Mouse (Mus musculus) limb, embryonic 12.5 days (tissue): ENCODE results near the gene Gm20388. TPM values are rescaled to one million over a fixed set of nuclear protein-coding genes. Genes with fewer than 3 reads are reported as not detected.

Experiments used
- ATAC-seq: fragments of 200-750 bp; cut with Nextera tagmentation; 2 replicates; pipeline ENCODE4 v1.8.0; 2017; ENCODE audit warnings: low read depth, moderate TSS enrichment; ENCODE audit not compliant: insufficient number of reproducible peaks, insufficient read depth, low FRiP score, low TSS enrichment
- H3K27ac ChIP-seq: fragments of 300-500 bp; sonication (generic); 2 replicates; pipeline ENCODE4 v1.5.1; 2016; ENCODE audit warnings: mild to moderate bottlenecking, moderate library complexity
- H3K27me3 ChIP-seq: fragments of 300-500 bp; sonication (generic); 2 replicates; pipeline ENCODE4 v1.6.1; 2016; ENCODE audit warnings: mild to moderate bottlenecking, moderate library complexity
- H3K36me3 ChIP-seq: fragments of 300-500 bp; sonication (generic); 2 replicates; pipeline ENCODE4 v1.6.1; 2016; ENCODE audit warnings: mild to moderate bottlenecking, moderate library complexity
- H3K4me1 ChIP-seq: fragments of 300-500 bp; sonication (generic); replicated peaks from 2 replicates; pipeline ENCODE4 v1.6.1; 2016
- H3K4me2 ChIP-seq: fragments of 300-500 bp; sonication (generic); 2 replicates; pipeline ENCODE4 v1.6.1; 2016; ENCODE audit warnings: mild to moderate bottlenecking, moderate library complexity
- H3K4me3 ChIP-seq: fragments of 300-500 bp; sonication (generic); replicated peaks from 2 replicates; pipeline ENCODE4 v1.5.1; 2016; ENCODE audit warnings: mild to moderate bottlenecking
- H3K9ac ChIP-seq: fragments of 300-500 bp; sonication (generic); replicated peaks from 2 replicates; pipeline ENCODE4 v1.6.1; 2016; ENCODE audit warnings: mild to moderate bottlenecking, moderate library complexity
- H3K9me3 ChIP-seq: fragments of 300-500 bp; sonication (generic); 2 replicates; pipeline ENCODE4 v1.6.1; 2016; ENCODE audit warnings: mild to moderate bottlenecking, moderate library complexity
- WGBS: fragments of 180-500 bp; shearing (Covaris S2); methylation state at CpG from one replicate; pipeline ENCODE4 v1.1.7; 2016; 5-methylcytosine and 5-hydroxymethylcytosine counted together
- polyA plus RNA-seq: library from polyadenylated mRNA; unstranded; fragments of >200 nt; fragmentation: Nextera tagmentation; extraction: Ambion mirVana; gene quantifications from 2 replicates; pipeline ENCODE4 v1.2.1, GENCODE M21; 2016

Gene Gm20388
- polyA plus RNA-seq, 1 experiment from 2014 or later, result not detected

- H3K4me2 ChIP-seq, result peak within 1 kb of the TSS; percentile 90
- under 1% methylated on average over 53 of the region's 57 CpGs for WGBS
- peak within 1 kb of the TSS; percentile 37; the same call in 1 of the 2 replicates for H3K27ac ChIP-seq
- peak within 1 kb of the TSS; percentile 59 for H3K4me3 ChIP-seq
- peak within 1 kb of the TSS; percentile 73 for H3K9ac ChIP-seq
- no peaks in the 10 kb centered on the region for H3K27me3 ChIP-seq
- peaks cover 27% of the 10 kb centered on the region for H3K4me1 ChIP-seq
- peaks cover 15% of the 10 kb centered on the region; the same call in 1 of the 2 replicates for H3K36me3 ChIP-seq
- peak; percentile 95 for ATAC-seq
- H3K9me3 ChIP-seq, result no peaks in the 10 kb centered on the region
Observed at GRCm38 (mm10) chr8:122611295-122612133, 2700.9 kb downstream of the Gm20388 start, which contains the start of the genes Galns and Trappc2l. Gene Galns, minus strand, starts transcription at chr8:122611463. Gene Trappc2l, plus strand, starts transcription at chr8:122611640.

- Histone ChIP-seq H3K27ac (peak overlapping the region; percentile 54), H3K4me1 (peaks cover 42% of the 10 kb centered on the region), H3K36me3 (peaks cover 15% of the 10 kb centered on the region; the same call in 1 of the 2 replicates), H3K4me2 (no peak overlapping the region), H3K9ac (no peak overlapping the region), H3K4me3 (no peak overlapping the region), H3K9me3 (no peaks in the 10 kb centered on the region), H3K27me3 (no peaks in the 10 kb centered on the region)
- 60% methylated on average over 9 of the region's 9 CpGs for WGBS
- no peak for ATAC-seq
Observed at GRCm38 (mm10) chr8:122616181-122616905, 2705.7 kb downstream of the Gm20388 start.

GRCm38 (mm10) chr8:122617947-122618546 is 2707.4 kb downstream of the Gm20388 start:
- Histone ChIP-seq H3K9me3 (no peaks in the 10 kb centered on the region), H3K4me3 (no peak overlapping the region), H3K27ac (peak overlapping the region; percentile 59; the same call in 1 of the 2 replicates), H3K4me1 (peaks cover 32% of the 10 kb centered on the region), H3K9ac (no peak overlapping the region), H3K27me3 (no peaks in the 10 kb centered on the region), H3K36me3 (peaks cover 15% of the 10 kb centered on the region; the same call in 1 of the 2 replicates), H3K4me2 (no peak overlapping the region)
- 30% methylated on average over 5 of the region's 7 CpGs for WGBS
- 0 out of 2 replicates have a peak, but pooled peaks have one; percentile 16 for ATAC-seq

GRCm38 (mm10) chr8:122618660-122619378 is 2708.2 kb downstream of the Gm20388 start:
- H3K4me3 ChIP-seq, result no peak overlapping the region
- no peak overlapping the region for H3K9ac ChIP-seq
- no peaks in the 10 kb centered on the region for H3K9me3 ChIP-seq
- no peak for ATAC-seq
- 0 out of 2 replicates have a peak overlapping the region, but pooled peaks have one; percentile 59 for H3K27ac ChIP-seq
- no peak overlapping the region for H3K4me2 ChIP-seq
- peaks cover 32% of the 10 kb centered on the region for H3K4me1 ChIP-seq
- no peaks in the 10 kb centered on the region for H3K27me3 ChIP-seq
- 79% methylated on average over 6 of the region's 6 CpGs for WGBS
- peaks cover 15% of the 10 kb centered on the region; the same call in 1 of the 2 replicates for H3K36me3 ChIP-seq

GRCm38 (mm10) chr8:122620446-122620845 is 2709.8 kb downstream of the Gm20388 start:
- Histone ChIP-seq H3K4me1 (peaks cover 32% of the 10 kb centered on the region), H3K4me2 (no peak overlapping the region), H3K36me3 (peaks cover 2% of the 10 kb centered on the region; the same call in 1 of the 2 replicates), H3K4me3 (no peak overlapping the region), H3K27ac (peak overlapping the region; percentile 66), H3K9me3 (no peaks in the 10 kb centered on the region), H3K27me3 (no peaks in the 10 kb centered on the region), H3K9ac (no peak overlapping the region)
- WGBS, result 23% methylated on average over 5 of the region's 5 CpGs
- ATAC-seq, result no peak

- H3K27ac ChIP-seq, result no peak within 1 kb of the TSS
- 0 out of 2 replicates have a peak, but pooled peaks cover 2% of the 10 kb centered on the region for H3K27me3 ChIP-seq
- no peak within 1 kb of the TSS for H3K4me3 ChIP-seq
- H3K9me3 ChIP-seq, result no peaks in the 10 kb centered on the region
- H3K4me2 ChIP-seq, result no peak within 1 kb of the TSS
- H3K4me1 ChIP-seq, result peaks cover 23% of the 10 kb centered on the region
- ATAC-seq, result no peak
- H3K9ac ChIP-seq, result no peak within 1 kb of the TSS
- 67% methylated on average over 6 of the region's 6 CpGs for WGBS
- H3K36me3 ChIP-seq, result no peaks in the 10 kb centered on the region
Observed at GRCm38 (mm10) chr8:122622727-122623126, 2712.1 kb downstream of the Gm20388 start, which contains the start of gene Pabpn1l. Gene Pabpn1l, minus strand, starts transcription at chr8:122622739.

- H3K4me3 ChIP-seq, result no peak overlapping the region
- H3K27ac ChIP-seq, result no peak overlapping the region
- no peak for ATAC-seq
- H3K9me3 ChIP-seq, result no peaks in the 10 kb centered on the region
- H3K27me3 ChIP-seq, result 0 out of 2 replicates have a peak, but pooled peaks cover 2% of the 10 kb centered on the region
- H3K36me3 ChIP-seq, result no peaks in the 10 kb centered on the region
- H3K4me1 ChIP-seq, result peaks cover 16% of the 10 kb centered on the region
- WGBS, result 87% methylated on average over 17 of the region's 17 CpGs
- no peak overlapping the region for H3K4me2 ChIP-seq
- H3K9ac ChIP-seq, result no peak overlapping the region
Observed at GRCm38 (mm10) chr8:122623844-122624642, 2713.4 kb downstream of the Gm20388 start.

GRCm38 (mm10) chr8:122624653-122625052 is 2714.0 kb downstream of the Gm20388 start:
- no peak overlapping the region for H3K9ac ChIP-seq
- no peaks in the 10 kb centered on the region for H3K9me3 ChIP-seq
- no peak overlapping the region for H3K4me2 ChIP-seq
- 0 out of 2 replicates have a peak, but pooled peaks cover 2% of the 10 kb centered on the region for H3K27me3 ChIP-seq
- no peaks in the 10 kb centered on the region for H3K36me3 ChIP-seq
- no peak overlapping the region for H3K27ac ChIP-seq
- WGBS, result 69% methylated on average over 5 of the region's 5 CpGs
- H3K4me1 ChIP-seq, result peaks cover 13% of the 10 kb centered on the region
- no peak for ATAC-seq
- H3K4me3 ChIP-seq, result no peak overlapping the region

GRCm38 (mm10) chr8:122625811-122626210 is 2715.2 kb downstream of the Gm20388 start:
- ATAC-seq, result no peak
- H3K4me1 ChIP-seq, result 0 out of 2 replicates have a peak, but pooled peaks cover 6% of the 10 kb centered on the region

More at GRCm38 (mm10) chr8:122625811-122626210, 2715.2 kb downstream of the Gm20388 start:
- H3K9ac ChIP-seq, result no peak overlapping the region
- WGBS, result 77% methylated on average over 9 of the region's 9 CpGs
- H3K4me2 ChIP-seq, result no peak overlapping the region
- no peak overlapping the region for H3K27ac ChIP-seq
- H3K9me3 ChIP-seq, result no peaks in the 10 kb centered on the region
- H3K36me3 ChIP-seq, result peaks cover 4% of the 10 kb centered on the region; the same call in 1 of the 2 replicates
- H3K27me3 ChIP-seq, result peaks cover 8% of the 10 kb centered on the region; the same call in 1 of the 2 replicates
- no peak overlapping the region for H3K4me3 ChIP-seq
